Mouse (Mus musculus): ENCODE data around the gene Mesp2.

GRCm38 (mm10) chr7:79822092-79822695 lies 11.7 kb downstream of the Mesp2 start:
- no peak for TF ChIP-seq POLR2A (IDR thresholded peaks at IDR 0.05; ENCODE audit: borderline replicate concordance, control insufficient read depth, low read depth, low read length)
- TF ChIP-seq CTCF (IDR thresholded peaks at IDR 0.05; ENCODE audit: control insufficient read depth, insufficient read depth, low read length): no peak

Data from bone marrow, adult 2 months (tissue).